Mouse (Mus musculus) mouse trophoblast stem cell (cell line): ENCODE measurements around the gene Olfr1331.
"Not testable (repeated sequence)": the region's sequence is repeated elsewhere in the genome, so short reads cannot be mapped to it uniquely, and the experiment has no call there.

Experiments
- in situ Hi-C, 2 experiments: fragments of 300-500 bp; cut with MseI, MboI; formaldehyde crosslinking; loops; 2 replicates in 1 of 2; 3 replicates in 1 of 2; pipeline ENCODE4 v1.15.1; 2025

Gene Olfr1331

GRCm38 (mm10) chr4:118864349-118864748 is at the start of gene Olfr1331:
Gene Olfr1331, plus strand, starts transcription at chr4:118864649.
- in situ Hi-C loops: no loop called here

GRCm38 (mm10) chr4:118818921-118819320 is 45.5 kb upstream of the Olfr1331 start:
- in situ Hi-C loops: no loop called here

- in situ Hi-C loops: no loop called here
Observed at GRCm38 (mm10) chr4:118836179-118836578, 28.3 kb upstream of the Olfr1331 start, which contains the start of gene Olfr1333. Gene Olfr1333, minus strand, starts transcription at chr4:118836279.

DNA sequence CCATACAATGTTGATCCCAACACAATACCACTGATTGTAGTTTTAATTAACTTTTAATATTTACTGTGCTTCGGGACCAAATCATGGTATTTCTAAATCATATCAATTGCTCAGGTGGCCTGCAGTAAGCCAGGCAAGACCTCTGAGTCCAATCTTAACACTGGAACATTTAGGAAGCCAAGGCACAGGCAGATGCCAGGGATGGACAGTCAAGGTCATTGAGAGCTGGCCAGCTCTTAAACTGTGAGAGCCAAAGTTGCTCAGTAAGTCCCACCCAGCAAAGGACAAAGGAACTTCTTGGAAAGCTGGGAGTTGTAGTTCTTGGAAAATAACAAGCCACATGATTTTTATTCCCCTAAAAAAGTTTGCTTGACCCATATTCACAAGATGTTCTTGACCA is 2.7 kb upstream of the Olfr1331 start:
- in situ Hi-C loops: no loop called here

DNA sequence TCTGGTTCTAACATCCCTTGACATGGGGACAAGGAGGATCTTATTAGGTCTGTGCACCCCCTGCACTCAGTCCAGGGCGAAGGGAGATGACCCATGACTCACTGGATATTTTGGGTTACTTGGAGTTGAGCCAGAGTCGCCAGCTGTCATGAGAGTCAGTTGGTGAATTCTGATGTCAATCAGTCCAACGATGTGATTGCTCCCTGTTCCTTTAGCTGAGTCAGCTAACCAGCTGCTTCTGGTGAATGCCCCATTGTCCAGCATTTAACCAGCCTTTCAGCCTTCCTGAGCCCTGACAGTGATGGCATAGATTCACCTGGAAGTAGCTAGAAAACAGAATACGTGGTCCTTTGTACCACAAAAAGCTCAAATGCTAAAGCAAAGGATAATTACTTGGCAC is 1.7 kb upstream of the Olfr1331 start:
- in situ Hi-C loops: no loop called here

DNA sequence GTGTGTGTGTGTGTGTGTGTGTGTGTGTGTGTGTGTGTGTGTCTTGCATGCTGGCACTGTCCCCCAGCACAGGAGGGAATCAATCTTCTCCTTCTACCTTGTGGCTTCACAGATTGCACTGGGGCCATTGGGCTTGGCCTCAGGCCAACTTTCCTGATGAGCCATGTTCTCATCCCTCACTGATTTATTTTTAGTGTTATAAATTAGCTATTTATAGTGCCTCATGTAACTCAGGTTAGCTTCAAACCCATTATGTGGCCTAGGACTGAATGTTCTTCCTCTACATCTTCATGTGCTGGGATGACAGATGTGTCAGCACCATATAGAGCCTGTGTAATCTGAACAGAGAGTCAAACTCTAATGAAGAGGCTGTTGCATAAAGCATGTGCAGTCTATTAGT is 3.1 kb downstream of the Olfr1331 start:
- in situ Hi-C loops: no loop called here

GRCm38 (mm10) chr4:118888297-118888696 is 23.8 kb downstream of the Olfr1331 start, which contains the start of gene Olfr1330:
Gene Olfr1330, plus strand, starts transcription at chr4:118888597.
- in situ Hi-C loops: no loop called here

- in situ Hi-C loops: no loop called here
Observed at GRCm38 (mm10) chr4:118901981-118902380, 37.5 kb downstream of the Olfr1331 start.

DNA sequence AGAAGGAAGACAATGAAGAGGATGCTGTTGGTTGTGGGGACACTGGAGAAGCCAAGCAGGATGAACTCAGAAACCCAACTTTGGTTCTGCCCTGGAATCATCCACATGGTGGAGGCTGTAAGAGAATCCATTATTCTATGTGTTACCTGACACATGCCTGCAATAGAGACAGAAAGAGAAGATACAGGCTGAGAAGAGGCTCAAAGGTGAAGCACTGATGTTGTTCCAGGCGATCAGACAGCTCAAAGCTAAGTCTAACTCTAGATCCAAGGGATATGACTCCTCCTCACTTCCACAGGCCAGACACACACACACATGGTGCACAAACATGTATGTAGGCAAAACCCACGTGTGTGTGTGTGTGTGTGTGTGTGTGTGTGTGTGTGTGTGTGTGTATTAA is 52.9 kb downstream of the Olfr1331 start, which contains the start of gene Olfr1329:
TSS of gene Olfr1329 (minus strand) at position 101 of the 400 bp plus-strand sequence.
- in situ Hi-C loops: not testable (repeated sequence)
